Mouse (Mus musculus): ENCODE data around the gene Gm9789.

GRCm38 (mm10) chr16:89205561-89205960 is 47.8 kb downstream of the Gm9789 start, which contains the start of gene Krtap20-2:
- TF ChIP-seq CTCF (IDR thresholded peaks at IDR 0.05; ENCODE audit: extremely low read depth, insufficient read depth, insufficient read length, insufficient replicate concordance) (no peak), POLR2A (IDR thresholded peaks at IDR 0.05; ENCODE audit: low read depth, low read length) (no peak)
